ENCODE assay signal across 10 mouse cellular contexts in genomic region chr15:13181014-13181413, GRCm38 (mm10). TPM values are rescaled to one million over a fixed set of nuclear protein-coding genes. Genes with fewer than 3 reads are reported as not detected.
DNase-seq lines count a peak whose midpoint lies in the region; ATAC-seq and TF ChIP-seq lines count a peak whose summit lies in the region.
"Had no signal": no experiment of that assay in that cellular context is flagged by ENCODE, and none has a peak within 500 bp of the region (broad histone marks: within the 10 kb centered on the region; RNA-seq: fewer than 3 reads in every experiment).

No protein-coding gene starts in this region.

- TF ChIP-seq EP300 in CH12.LX (IDR thresholded peaks at IDR 0.05; ENCODE audit: low read length) = no peak

- no peaks in the 10 kb centered on the region for H3K36me3 ChIP-seq in kidney, postnatal 0 days (ENCODE audit: insufficient read depth, low read length)
- no peaks in the 10 kb centered on the region for H3K36me3 ChIP-seq in CH12.LX (replicated peaks in 1 of 2; ENCODE audit: control insufficient read depth in 1 of 2, insufficient read depth in 1 of 2, low read length in 1 of 2)
- H3K36me3 ChIP-seq: hindbrain, embryonic 15.5 days; limb, embryonic 13.5 days had no signal

- in situ Hi-C loops in CH12.LX (cut with MboI; ENCODE audit: low pct_ligation_motif_present, low pct_unique_long_range_greater_than_20kb, low sequenced_read_pairs) = no loop called here

- DNase-seq in cerebellum, adult 2 months = peak in 1 of 2 experiments; percentile 20
- no peak for DNase-seq in cerebellum, adult 11-12 months
- peak; percentile 66 for DNase-seq in kidney, postnatal 0 days (ENCODE audit: low spot score)
- DNase-seq in kidney, adult 8-10 months = no peak
- peak; percentile 45 for DNase-seq in CH12.LX (ENCODE audit: extremely low read depth)
- peak; percentile 45 for DNase-seq in embryo, embryonic 11 days
- no peak for DNase-seq in yolk sac, embryonic 10.5 days (ENCODE audit: low spot score)

- H3K27ac ChIP-seq in cerebellum, adult 2 months (ENCODE audit: insufficient read depth, low read length) = no peak overlapping the region
- no peak overlapping the region for H3K27ac ChIP-seq in kidney, postnatal 0 days
- no peak overlapping the region for H3K27ac ChIP-seq in CH12.LX (ENCODE audit: insufficient read depth, low read depth)
- H3K27ac ChIP-seq: hindbrain, embryonic 15.5 days; limb, embryonic 13.5 days had no signal

- H3K27me3 ChIP-seq in cerebellum, adult 2 months (ENCODE audit: control insufficient read depth, insufficient read depth, low read length) = no peaks in the 10 kb centered on the region; the same call in 1 of the 2 replicates
- no peaks in the 10 kb centered on the region for H3K27me3 ChIP-seq in kidney, postnatal 0 days (ENCODE audit: insufficient read depth, low read length)
- no peaks in the 10 kb centered on the region for H3K27me3 ChIP-seq in CH12.LX (replicated peaks)
- H3K27me3 ChIP-seq: hindbrain, embryonic 15.5 days had no signal

- dilution Hi-C loops in CH12.LX (cut with MboI; ENCODE audit: extremely low pct_ligation_motif_present, extremely low pct_unique_long_range_greater_than_20kb, low sequenced_read_pairs) = no loop called here

- TF ChIP-seq RAD21 in CH12.LX (IDR thresholded peaks at IDR 0.05; ENCODE audit: low read depth, low read length) = peak; percentile 74

- H3K4me1 ChIP-seq in cerebellum, adult 2 months (ENCODE audit: control insufficient read depth, insufficient read depth, low read length) = no peaks in the 10 kb centered on the region
- H3K4me1 ChIP-seq in kidney, postnatal 0 days (replicated peaks; ENCODE audit: insufficient read depth, low read length) = no peaks in the 10 kb centered on the region
- peaks cover under 1 to 1% of the 10 kb centered on the region in 2 experiments; a peak in 2 of 4 replicates for H3K4me1 ChIP-seq in CH12.LX (ENCODE audit: control insufficient read depth in 1 of 2, insufficient read depth in 2 of 2)
- H3K4me1 ChIP-seq: hindbrain, embryonic 15.5 days had no signal

- no peak for ATAC-seq in kidney, postnatal 0 days (replicated peaks; ENCODE audit: low FRiP score, low read depth)
- no peak for ATAC-seq in megakaryocyte, adult 5-6 weeks (ENCODE audit: poor library complexity, severe bottlenecking)

- H3K9ac ChIP-seq in kidney, postnatal 0 days (ENCODE audit: low read depth, low read length) = no peak overlapping the region
- H3K9ac ChIP-seq in CH12.LX (ENCODE audit: insufficient read depth, low read depth) = no peak overlapping the region
- H3K9ac ChIP-seq: hindbrain, embryonic 15.5 days; limb, embryonic 13.5 days had no signal

- 18% methylated on average over 4 of the region's 4 CpGs for WGBS in cerebellum, adult 2 months
- 36% methylated on average over 4 of the region's 4 CpGs for WGBS in kidney, postnatal 0 days

- no peak overlapping the region for H3K4me2 ChIP-seq in kidney, postnatal 0 days (ENCODE audit: low read length)
- no peak overlapping the region for H3K4me2 ChIP-seq in CH12.LX (ENCODE audit: insufficient read depth, low read depth, poor library complexity, severe bottlenecking)
- H3K4me2 ChIP-seq: hindbrain, embryonic 15.5 days; limb, embryonic 13.5 days had no signal

- TF ChIP-seq POLR2A in cerebellum, adult 2 months (IDR thresholded peaks at IDR 0.05; ENCODE audit: borderline replicate concordance, insufficient read depth, low read length) = no peak
- TF ChIP-seq POLR2A in CH12.LX (IDR thresholded peaks at IDR 0.05; ENCODE audit: low read depth, low read length) = no peak

- no peak overlapping the region for H3K4me3 ChIP-seq in cerebellum, adult 2 months (replicated peaks; ENCODE audit: insufficient read depth, low read depth, low read length)
- no peak overlapping the region for H3K4me3 ChIP-seq in kidney, postnatal 0 days (replicated peaks; ENCODE audit: low read depth, low read length)
- no peak overlapping the region for H3K4me3 ChIP-seq in CH12.LX (replicated peaks in 1 of 3; ENCODE audit: low read depth in 2 of 3, low read length in 2 of 3, poor library complexity in 1 of 3)
- H3K4me3 ChIP-seq: hindbrain, embryonic 15.5 days; limb, embryonic 13.5 days had no signal

- no peaks in the 10 kb centered on the region for H3K9me3 ChIP-seq in kidney, postnatal 0 days (replicated peaks; ENCODE audit: low read length)
- no peaks in the 10 kb centered on the region for H3K9me3 ChIP-seq in CH12.LX (replicated peaks; ENCODE audit: low read length)
- H3K9me3 ChIP-seq: hindbrain, embryonic 15.5 days; limb, embryonic 13.5 days had no signal

- no peaks in the 10 kb centered on the region for H3K79me2 ChIP-seq in CH12.LX (replicated peaks; ENCODE audit: control insufficient read depth, extremely low read depth, insufficient read depth, poor library complexity, severe bottlenecking)

- TF ChIP-seq CTCF in cerebellum, adult 2 months (IDR thresholded peaks at IDR 0.05; ENCODE audit: borderline replicate concordance, insufficient read depth, low read depth, low read length) = peak; percentile 41; the same call in 1 of the 2 replicates
- peak; percentile 96 for TF ChIP-seq CTCF in kidney, postnatal 0 days (IDR thresholded peaks at IDR 0.05; ENCODE audit: low read depth)
- peak; percentile 76 to 82 for TF ChIP-seq CTCF in CH12.LX (conservative IDR thresholded peaks at IDR 0.05 in 1 of 2, IDR thresholded peaks at IDR 0.05 in 1 of 2; ENCODE audit: low read depth in 2 of 2, low read length in 2 of 2)

TF ChIP-seq in CH12.LX, 34 proteins besides CTCF, POLR2A, EP300 and RAD21:
- TF ChIP-seq HCFC1 (IDR thresholded peaks at IDR 0.05; ENCODE audit: low read depth, low read length) (no peak), MAX (IDR thresholded peaks at IDR 0.05; ENCODE audit: low read length) (peak; percentile 59; the same call in 1 of the 2 replicates), ZC3H11A (IDR thresholded peaks at IDR 0.05; ENCODE audit: low read depth, low read length) (peak; percentile 35; the same call in 1 of the 2 replicates), SMC3 (IDR thresholded peaks at IDR 0.05; ENCODE audit: low read depth, low read length) (peak; percentile 78)

RNA-seq across cellular contexts. Expression of gene Cdh6, which starts 7.5 kb away (rescaled TPM):
- 2.0 and 2.8 TPM in 2 replicates for polyA plus RNA-seq in cerebellum, adult 2 months (2012; rRNA removed)
- polyA plus RNA-seq in kidney, postnatal 0 days (2015; fragmentation: Nextera tagmentation; extraction: Ambion mirVana) = 17.8 and 21.9 TPM in 2 replicates
- under 0.01 TPM in 2 replicates for total RNA-seq in CH12.LX (2012; rRNA removed)
- total RNA-seq in CH12.LX (2014; rRNA removed) = 0.05 TPM in 1 of 2 replicates, not detected in the other
- 0.13 and 0.25 TPM in 2 replicates for polyA plus RNA-seq in CH12.LX (2012; ENCODE audit: insufficient read length, low read depth)
- not detected in 2 replicates for total RNA-seq in megakaryocyte, adult 5-6 weeks (2015)
- total RNA-seq in megakaryocyte, adult 5-6 weeks (2017) = not detected in 2 replicates

Comparison
In these comparisons a context has a peak if more than half of its experiments do, and no peak if none do; other contexts are left out.
1. DNase-seq: peak in kidney, postnatal 0 days (single experiment), CH12.LX (single experiment) and embryo, embryonic 11 days (single experiment); none in cerebellum, adult 11-12 months (single experiment), kidney, adult 8-10 months (0 of 2) and yolk sac, embryonic 10.5 days (single experiment).
2. CTCF ChIP-seq: peak in every context shown above with its lines; median percentile 96 in kidney, postnatal 0 days; 79 in CH12.LX; 41 in cerebellum, adult 2 months.